Mouse (Mus musculus): Measurements from ENCODE around the gene Tmf1. TPM values are rescaled to one million over a fixed set of nuclear protein-coding genes. Genes with fewer than 3 reads are reported as not detected.

The Tmf1 gene
- polyA plus RNA-seq, 1 experiment = 55.8 TPM

GRCm38 (mm10) chr6:97204952-97205351 lies 26.0 kb upstream of the Tmf1 start:
- Histone ChIP-seq H3K27ac (ENCODE audit: insufficient read depth, low read length) (peak overlapping the region; percentile 63), H3K4me1 (ENCODE audit: control insufficient read depth, insufficient read depth, low read length) (peaks cover 13% of the 10 kb centered on the region), H3K4me3 (ENCODE audit: insufficient read depth, low read length) (peak overlapping the region; percentile 98)
- no peak for TF ChIP-seq POLR2A (IDR thresholded peaks at IDR 0.05; ENCODE audit: low read depth, low read length)

DNA sequence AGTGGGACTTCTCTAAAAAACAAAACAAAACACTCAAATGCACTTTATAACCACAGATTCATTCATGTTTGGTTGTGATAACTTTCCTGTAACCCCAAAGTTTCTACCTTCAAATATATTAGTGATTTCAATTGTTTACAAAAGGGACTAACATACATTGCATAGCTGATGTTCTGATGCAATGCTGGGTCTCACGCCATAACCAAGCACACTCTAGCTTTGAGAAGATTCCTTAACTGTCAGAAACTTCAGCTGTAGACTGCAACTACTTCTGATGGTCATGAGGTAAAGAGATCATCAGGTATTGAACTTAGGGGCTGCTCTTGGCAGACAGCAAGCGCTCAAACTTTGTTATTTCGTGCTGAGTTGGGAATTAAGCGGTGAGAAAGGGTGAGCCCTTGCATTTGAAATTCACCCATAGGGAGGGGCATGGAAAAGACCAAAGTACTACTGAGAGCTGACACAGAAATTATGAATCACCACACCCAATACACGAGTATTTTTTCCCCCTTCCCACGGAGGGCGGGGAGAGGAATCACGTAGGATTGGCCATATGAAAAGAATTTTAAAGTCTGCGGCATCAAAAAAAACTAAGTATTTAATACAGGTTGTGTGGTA lies 25.4 kb upstream of the Tmf1 start:
- H3K4me1 ChIP-seq (ENCODE audit: control insufficient read depth, insufficient read depth, low read length) = peaks cover 10% of the 10 kb centered on the region
- H3K4me3 ChIP-seq (ENCODE audit: insufficient read depth, low read length) = peak overlapping the region; percentile 98
- peak overlapping the region; percentile 63 for H3K27ac ChIP-seq (ENCODE audit: insufficient read depth, low read length)
- TF ChIP-seq POLR2A (IDR thresholded peaks at IDR 0.05; ENCODE audit: low read depth, low read length) (0 out of 2 replicates have a peak, but pooled peaks have one; percentile 16), CTCF (IDR thresholded peaks at IDR 0.05; ENCODE audit: borderline replicate concordance, insufficient read depth, low read length) (no peak)

DNA sequence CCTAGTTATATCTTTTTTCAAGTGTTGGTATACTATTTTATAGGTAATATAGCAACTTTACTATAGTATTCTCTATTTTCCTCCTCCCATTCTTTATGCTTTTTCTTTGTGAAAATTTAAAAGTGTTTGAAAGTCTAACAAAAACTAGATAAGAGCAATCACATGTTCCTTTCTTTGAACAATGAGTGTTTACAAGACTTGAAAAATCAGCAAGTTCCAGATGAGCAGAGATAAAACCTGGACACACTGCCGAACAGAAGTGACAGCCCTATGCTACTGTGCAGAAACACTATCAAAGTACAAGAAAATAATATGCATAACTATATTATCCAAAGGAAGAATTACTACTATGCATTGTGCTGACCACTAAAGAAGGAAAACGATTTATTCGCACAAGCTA lies 23.6 kb upstream of the Tmf1 start:
- no peak for TF ChIP-seq CTCF (IDR thresholded peaks at IDR 0.05; ENCODE audit: borderline replicate concordance, insufficient read depth, low read length)
- no peak for TF ChIP-seq POLR2A (IDR thresholded peaks at IDR 0.05; ENCODE audit: low read depth, low read length)
- no peak overlapping the region for H3K27ac ChIP-seq (ENCODE audit: insufficient read depth, low read length)
- no peak overlapping the region for H3K4me3 ChIP-seq (ENCODE audit: insufficient read depth, low read length)
- H3K4me1 ChIP-seq (ENCODE audit: control insufficient read depth, insufficient read depth, low read length) = peaks cover 10% of the 10 kb centered on the region

GRCm38 (mm10) chr6:97200437-97200836 lies 21.5 kb upstream of the Tmf1 start:
- Histone ChIP-seq H3K4me3 (ENCODE audit: insufficient read depth, low read length) (no peak overlapping the region), H3K4me1 (ENCODE audit: control insufficient read depth, insufficient read depth, low read length) (peaks cover 6% of the 10 kb centered on the region), H3K27ac (ENCODE audit: insufficient read depth, low read length) (no peak overlapping the region)
- TF ChIP-seq POLR2A (IDR thresholded peaks at IDR 0.05; ENCODE audit: low read depth, low read length) (no peak), CTCF (IDR thresholded peaks at IDR 0.05; ENCODE audit: borderline replicate concordance, insufficient read depth, low read length) (no peak)

DNA sequence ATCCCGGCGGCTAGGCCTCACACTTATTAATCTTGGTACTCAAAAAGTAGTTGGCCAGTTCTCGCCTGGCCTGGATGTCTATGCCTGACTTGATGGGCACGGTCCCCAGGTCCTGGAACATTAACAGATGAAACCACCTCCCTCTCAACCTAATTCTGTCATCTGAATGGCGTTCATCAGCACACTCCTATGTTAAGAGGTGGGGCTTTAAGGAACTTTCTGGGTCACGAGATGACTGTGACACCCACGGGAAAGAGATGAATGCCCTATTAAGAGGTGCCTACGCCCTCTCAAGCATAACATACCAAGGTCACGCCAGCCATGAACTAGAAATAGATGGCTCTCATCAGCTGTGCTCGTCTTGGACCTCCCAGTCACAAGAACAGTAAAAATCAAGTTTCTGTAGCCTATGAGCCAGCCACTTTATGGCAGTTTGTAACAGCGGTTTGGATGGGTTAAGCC lies 476 bp upstream of the Tmf1 start:
- H3K27ac ChIP-seq (ENCODE audit: insufficient read depth, low read length) = peak overlapping the region; percentile 93
- no peak for TF ChIP-seq CTCF (IDR thresholded peaks at IDR 0.05; ENCODE audit: borderline replicate concordance, insufficient read depth, low read length)
- no peak; the same call in 1 of the 2 replicates for TF ChIP-seq POLR2A (IDR thresholded peaks at IDR 0.05; ENCODE audit: low read depth, low read length)
- peak overlapping the region; percentile 45 for H3K4me3 ChIP-seq (ENCODE audit: insufficient read depth, low read length)
- H3K4me1 ChIP-seq (ENCODE audit: control insufficient read depth, insufficient read depth, low read length) = peaks cover 4% of the 10 kb centered on the region

GRCm38 (mm10) chr6:97175716-97176115 lies 3.2 kb downstream of the Tmf1 start:
- no peak overlapping the region for H3K4me3 ChIP-seq (ENCODE audit: insufficient read depth, low read length)
- TF ChIP-seq CTCF (IDR thresholded peaks at IDR 0.05; ENCODE audit: borderline replicate concordance, insufficient read depth, low read length) = no peak
- no peak for TF ChIP-seq POLR2A (IDR thresholded peaks at IDR 0.05; ENCODE audit: low read depth, low read length)
- H3K27ac ChIP-seq (ENCODE audit: insufficient read depth, low read length) = no peak overlapping the region
- peaks cover 4% of the 10 kb centered on the region for H3K4me1 ChIP-seq (ENCODE audit: control insufficient read depth, insufficient read depth, low read length)

GRCm38 (mm10) chr6:97150156-97150555 lies 28.8 kb downstream of the Tmf1 start:
- Histone ChIP-seq H3K27ac (ENCODE audit: insufficient read depth, low read length) (no peak overlapping the region), H3K4me3 (ENCODE audit: insufficient read depth, low read length) (no peak overlapping the region), H3K4me1 (ENCODE audit: control insufficient read depth, insufficient read depth, low read length) (peaks cover 8% of the 10 kb centered on the region)
- no peak for TF ChIP-seq POLR2A (IDR thresholded peaks at IDR 0.05; ENCODE audit: low read depth, low read length)
- no peak for TF ChIP-seq CTCF (IDR thresholded peaks at IDR 0.05; ENCODE audit: borderline replicate concordance, insufficient read depth, low read length)

- Histone ChIP-seq H3K4me3 (ENCODE audit: insufficient read depth, low read length) (no peak overlapping the region), H3K27ac (ENCODE audit: insufficient read depth, low read length) (0 out of 2 replicates have a peak overlapping the region, but pooled peaks have one; percentile 58), H3K4me1 (ENCODE audit: control insufficient read depth, insufficient read depth, low read length) (peaks cover 8% of the 10 kb centered on the region)
- TF ChIP-seq CTCF (IDR thresholded peaks at IDR 0.05; ENCODE audit: borderline replicate concordance, insufficient read depth, low read length) = no peak
- no peak for TF ChIP-seq POLR2A (IDR thresholded peaks at IDR 0.05; ENCODE audit: low read depth, low read length)
Observed at GRCm38 (mm10) chr6:97149721-97150120, 29.2 kb downstream of the Tmf1 start.

DNA sequence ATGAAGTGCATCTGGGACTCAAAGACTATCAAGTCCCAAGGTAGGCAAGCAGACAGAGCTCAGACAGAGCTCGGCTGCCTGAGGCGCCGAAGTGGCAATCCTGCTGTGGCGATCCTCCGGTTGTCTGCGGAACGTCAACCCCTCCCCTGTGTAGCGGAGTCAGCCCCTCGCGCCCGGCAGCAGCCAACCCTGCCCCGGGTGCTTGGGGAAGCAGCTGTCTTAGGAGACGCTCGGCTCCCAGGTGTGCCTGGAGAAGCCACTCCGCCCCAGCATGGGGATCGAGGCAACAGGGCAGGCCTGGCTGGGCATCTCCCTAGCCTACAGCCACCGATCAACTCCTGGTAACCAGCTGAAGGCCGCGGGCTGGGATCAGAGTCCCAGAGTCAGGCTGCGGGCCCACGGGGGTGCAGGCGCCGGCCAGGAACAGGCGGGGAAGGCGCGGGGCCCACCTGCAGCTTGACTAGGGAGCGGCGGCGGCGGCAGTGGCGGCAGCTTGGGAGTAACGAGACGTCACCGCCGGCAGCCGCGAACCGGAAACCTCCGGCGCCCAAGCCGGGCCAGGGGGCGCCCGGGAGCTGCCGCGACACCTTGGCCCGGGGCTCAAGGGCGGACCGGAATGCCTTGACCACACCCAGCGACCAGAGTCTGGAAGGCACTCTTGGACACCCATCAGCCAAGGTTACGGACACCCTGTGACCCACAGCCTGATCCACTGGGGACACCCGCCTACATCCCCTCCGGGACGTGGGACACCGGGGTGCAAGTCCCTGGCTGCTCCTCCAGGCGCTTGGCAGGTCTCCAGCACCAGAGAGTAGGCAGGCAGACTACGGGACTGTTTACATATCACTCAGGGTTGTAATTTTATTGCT lies 30.3 kb downstream of the Tmf1 start, which contains the start of gene Eogt:
TSS of gene Eogt (minus strand) at position 800 of the 869 bp plus-strand sequence.
- Histone ChIP-seq H3K27ac (ENCODE audit: insufficient read depth, low read length) (peak within 1 kb of the TSS; percentile 76), H3K4me3 (ENCODE audit: insufficient read depth, low read length) (peak within 1 kb of the TSS; percentile 53), H3K4me1 (ENCODE audit: control insufficient read depth, insufficient read depth, low read length) (peaks cover 8% of the 10 kb centered on the region)
- no peak for TF ChIP-seq CTCF (IDR thresholded peaks at IDR 0.05; ENCODE audit: borderline replicate concordance, insufficient read depth, low read length)
- peak; percentile 44 for TF ChIP-seq POLR2A (IDR thresholded peaks at IDR 0.05; ENCODE audit: low read depth, low read length)

All from embryonic fibroblast, embryonic 13.5 days (primary cell).